Mouse (Mus musculus) bone marrow, adult 2 months (tissue): Measurements from ENCODE around the gene Smtnl2.

Source experiments
- CTCF ChIP-seq: fragments of 200-500 bp; IDR thresholded peaks from 2 replicates; pipeline ENCODE4 v1.5.1; 2011; ENCODE audit warnings: low read length, control low read depth; ENCODE audit not compliant: control insufficient read depth, insufficient read depth
- POLR2A ChIP-seq: fragments of 200-500 bp; IDR thresholded peaks from 2 replicates; pipeline ENCODE4 v1.6.1; 2011; ENCODE audit warnings: low read depth, mild to moderate bottlenecking, control low read depth, low read length, borderline replicate concordance; ENCODE audit not compliant: control insufficient read depth

- TF ChIP-seq POLR2A (no peak), CTCF (no peak)
These were observed 9.5 kb downstream of the Smtnl2 start for GRCm38 (mm10) chr11:72402017-72402416.
